Mouse (Mus musculus): ENCODE data around the gene Fgfr2.

DNA sequence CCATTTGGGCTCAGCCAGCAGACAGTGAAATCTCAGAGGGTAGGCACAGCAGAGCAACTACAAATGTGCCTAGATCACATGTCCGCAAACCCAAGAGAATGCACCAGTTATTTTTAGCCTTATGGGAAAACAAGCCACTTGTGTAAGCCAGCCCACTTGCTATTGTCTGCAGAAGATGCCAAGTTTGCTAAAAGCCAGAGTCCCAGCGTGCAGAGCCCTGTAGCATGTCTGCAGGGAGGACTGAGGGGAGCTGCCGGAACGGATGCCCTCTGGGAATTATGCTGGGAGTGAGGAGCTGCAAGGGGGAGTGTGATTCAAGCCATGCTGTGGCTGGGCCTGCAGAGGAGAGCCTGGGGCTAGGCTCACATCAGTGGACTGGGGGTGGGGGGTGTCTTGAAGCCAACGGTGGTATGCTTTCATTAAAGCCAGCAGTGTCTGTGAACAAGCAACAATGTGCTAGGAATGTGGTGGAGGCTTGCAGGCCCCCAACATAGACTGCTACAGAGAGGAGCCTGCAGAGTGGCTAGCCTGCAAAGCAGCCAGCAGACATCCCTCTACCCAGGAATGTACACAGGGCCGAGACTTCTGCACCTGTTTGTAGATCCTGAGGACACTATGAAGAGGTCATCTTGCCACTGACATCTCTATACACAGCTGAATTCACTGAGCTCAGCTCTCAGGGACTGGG, 408.8 kb downstream of the Fgfr2 start:
- TF ChIP-seq CTCF (IDR thresholded peaks at IDR 0.05; ENCODE audit: extremely low read depth, insufficient read length, insufficient replicate concordance, low read depth, low read length) (no peak), POLR2A (IDR thresholded peaks at IDR 0.05; ENCODE audit: low read depth, low read length) (no peak)

All from small intestine, adult 2 months (tissue).